Mouse (Mus musculus): ENCODE measurements around the gene Alkbh6.

GRCm38 (mm10) chr7:30265935-30266334 lies 42.6 kb upstream of the Alkbh6 start:
- TF ChIP-seq ZNF384 (IDR thresholded peaks at IDR 0.05; ENCODE audit: low read depth, low read length) (no peak), ZC3H11A (IDR thresholded peaks at IDR 0.05; ENCODE audit: borderline replicate concordance, low read depth, low read length) (no peak), MAFK (IDR thresholded peaks at IDR 0.05; ENCODE audit: insufficient read depth, low read depth, low read length) (peak; percentile 52; the same call in 1 of the 2 replicates)

All from ES-E14 (cell line).